Mouse (Mus musculus) hematopoietic multipotent progenitor cell, adult 10-12 weeks (in vitro differentiated cells): ENCODE data around the gene Ushbp1. TPM values are rescaled to one million over a fixed set of nuclear protein-coding genes. Genes with fewer than 3 reads are reported as not detected.

Experiments
- polyA plus RNA-seq: library from polyadenylated mRNA; stranded (reverse); fragments of >175 nt; gene quantifications from 2 replicates; pipeline ENCODE4 v1.2.3, GENCODE M21; 2012; ENCODE audit warnings: low replicate concordance

Gene Ushbp1
- 0.64 and 1.2 TPM in 2 replicates for polyA plus RNA-seq

GRCm38 (mm10) chr8:71395629-71396028, at the start of gene Ushbp1:
Gene Ushbp1 (minus strand): TSS chr8:71395802.

GRCm38 (mm10) chr8:71405401-71406098, 9.9 kb upstream of the Ushbp1 start, which contains the start of gene Ankle1:
Gene Ankle1 (plus strand): TSS chr8:71406010.

GRCm38 (mm10) chr8:71396639-71397305, 1.2 kb upstream of the Ushbp1 start, which contains the start of gene Babam1:
Gene Babam1 (plus strand): TSS chr8:71396861.

GRCm38 (mm10) chr8:71381421-71381970, 14.1 kb downstream of the Ushbp1 start, which contains the start of gene Nr2f6:
Gene Nr2f6 (minus strand): TSS chr8:71381960.

GRCm38 (mm10) chr8:71371236-71371848, 24.3 kb downstream of the Ushbp1 start, which contains the start of gene Ocel1:
Gene Ocel1 (plus strand): TSS chr8:71371298.

GRCm38 (mm10) chr8:71366771-71367528, 28.7 kb downstream of the Ushbp1 start, which contains the start of gene Use1:
Gene Use1 (plus strand): TSS chr8:71366848.

Other genes starting within 250 kb of the Ushbp1 start
- 99.7 and 179 TPM in 2 replicates for gene Myo9b, start 123.1 kb downstream of the Ushbp1 start, polyA plus RNA-seq
- gene Haus8, start 122.9 kb downstream of the Ushbp1 start, polyA plus RNA-seq: 8.3 and 12.3 TPM in 2 replicates
- 230 and 318 TPM in 2 replicates for gene Use1, start 29.0 kb downstream of the Ushbp1 start, polyA plus RNA-seq
- gene Ocel1, start 24.5 kb downstream of the Ushbp1 start, polyA plus RNA-seq: 49.5 and 128 TPM in 2 replicates
- gene Nr2f6, start 13.8 kb downstream of the Ushbp1 start, polyA plus RNA-seq: 47.0 and 71.0 TPM in 2 replicates
- 86.4 and 115 TPM in 2 replicates for gene Babam1, start 1.1 kb upstream of the Ushbp1 start, polyA plus RNA-seq
- 4.4 and 11.0 TPM in 2 replicates for gene Ankle1, start 10.2 kb upstream of the Ushbp1 start, polyA plus RNA-seq
- gene Abhd8, start 67.9 kb upstream of the Ushbp1 start, polyA plus RNA-seq: 63.5 and 128 TPM in 2 replicates
- gene Mrpl34, start 69.2 kb upstream of the Ushbp1 start, polyA plus RNA-seq: 62.6 and 70.7 TPM in 2 replicates
- 230 and 542 TPM in 2 replicates for gene Dda1, start 73.4 kb upstream of the Ushbp1 start, polyA plus RNA-seq
- 8.3 and 23.9 TPM in 2 replicates for gene Ano8, start 90.2 kb upstream of the Ushbp1 start, polyA plus RNA-seq
- 21.2 and 52.5 TPM in 2 replicates for gene Gtpbp3, start 92.3 kb upstream of the Ushbp1 start, polyA plus RNA-seq
- 7.0 and 42.5 TPM in 2 replicates for gene Plvap, start 116.0 kb upstream of the Ushbp1 start, polyA plus RNA-seq
- 0.10 TPM in 1 of 2 replicates, not detected in the other for gene Ccdc194, start 129.9 kb upstream of the Ushbp1 start, polyA plus RNA-seq
- gene Bst2, start 141.7 kb upstream of the Ushbp1 start, polyA plus RNA-seq: 136 and 509 TPM in 2 replicates
- 126 and 231 TPM in 2 replicates for gene Mvb12a, start 147.1 kb upstream of the Ushbp1 start, polyA plus RNA-seq
- 0.84 and 2.7 TPM in 2 replicates for gene Tmem221, start 163.1 kb upstream of the Ushbp1 start, polyA plus RNA-seq
- 0.04 TPM in 1 of 2 replicates, not detected in the other for gene Nxnl1, start 170.8 kb upstream of the Ushbp1 start, polyA plus RNA-seq
- 14.2 and 19.8 TPM in 2 replicates for gene Slc27a1, start 173.1 kb upstream of the Ushbp1 start, polyA plus RNA-seq
- gene Pgls, start 196.4 kb upstream of the Ushbp1 start, polyA plus RNA-seq: 279 and 289 TPM in 2 replicates
- gene Fam129c, start 201.8 kb upstream of the Ushbp1 start, polyA plus RNA-seq: 109 and 215 TPM in 2 replicates
- 60.9 and 103 TPM in 2 replicates for gene Colgalt1, start 215.2 kb upstream of the Ushbp1 start, polyA plus RNA-seq